Mouse (Mus musculus): ENCODE data around the gene Gm9736. TPM values are rescaled to one million over a fixed set of nuclear protein-coding genes. Genes with fewer than 3 reads are reported as not detected.
"Not testable (repeated sequence)": the region's sequence is repeated elsewhere in the genome, so short reads cannot be mapped to it uniquely, and the experiment has no call there.

Gm9736 gene
- polyA plus RNA-seq, 1 experiment, result not detected

DNA sequence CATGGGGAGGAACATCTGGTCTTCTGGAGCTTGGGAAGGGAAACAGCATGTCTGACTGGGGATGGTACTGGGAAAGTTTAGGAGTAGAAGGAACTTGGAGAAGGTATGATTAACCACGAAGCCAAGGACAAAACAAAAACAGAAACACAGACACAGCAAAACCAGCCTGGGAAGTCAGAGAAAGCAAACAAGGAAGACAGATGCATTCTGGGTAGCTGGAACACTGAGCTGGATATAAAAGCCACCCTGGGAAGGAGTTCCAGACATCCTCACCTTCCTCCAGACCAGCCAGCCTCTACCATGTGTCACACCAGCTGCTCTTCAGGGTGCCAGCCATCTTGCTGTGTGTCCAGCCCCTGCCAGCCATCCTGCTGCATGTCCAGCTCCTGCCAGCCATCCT, 35.6 kb downstream of the Gm9736 start, which contains the start of gene Gm10142:
Gene Gm10142 (plus strand): TSS at position 301 of the 400 bp plus-strand sequence.
- WGBS, result 91% methylated on average over 1 of the region's 1 CpGs
- H3K36me3 ChIP-seq (ENCODE audit: control insufficient read depth, insufficient read depth, low read length), result no peaks in the 10 kb centered on the region
- no peak within 1 kb of the TSS for H3K4me3 ChIP-seq (ENCODE audit: control insufficient read depth, insufficient read depth, low read length)
- DNase-seq, result no peak
- no peaks in the 10 kb centered on the region for H3K27me3 ChIP-seq (ENCODE audit: control insufficient read depth, insufficient read depth, low read length)
- no peaks in the 10 kb centered on the region for H3K4me1 ChIP-seq (replicated peaks; ENCODE audit: control insufficient read depth, insufficient read depth, low read length)
- TF ChIP-seq CTCF (IDR thresholded peaks at IDR 0.05; ENCODE audit: borderline replicate concordance, control insufficient read depth, extremely low read depth, insufficient read depth, low read length, poor library complexity) (no peak), POLR2A (IDR thresholded peaks at IDR 0.05; ENCODE audit: control insufficient read depth, extremely low read depth, insufficient read depth, low read length, poor library complexity) (no peak)
- H3K27ac ChIP-seq (ENCODE audit: control insufficient read depth, insufficient read depth, low read length), result no peak within 1 kb of the TSS

DNA sequence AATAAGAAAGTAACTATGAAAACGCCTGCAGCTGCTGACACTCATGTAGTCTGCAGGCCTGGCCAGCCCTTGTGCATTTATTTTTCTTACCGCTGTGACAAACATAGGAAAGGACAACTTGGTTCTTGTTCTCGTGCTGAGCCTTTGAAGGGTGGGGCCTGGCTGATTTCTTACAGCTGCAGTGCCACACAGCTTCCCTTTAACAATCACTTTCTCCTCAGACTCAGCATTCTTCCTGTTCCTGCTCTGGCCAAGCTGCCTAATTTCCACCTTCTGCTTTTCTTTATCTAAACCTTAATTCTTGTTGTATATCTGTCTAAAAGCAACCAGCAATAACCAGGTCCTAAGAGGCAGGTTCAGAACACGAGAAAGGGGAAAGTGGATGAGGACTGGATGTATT, 37.4 kb downstream of the Gm9736 start:
- no peak overlapping the region for H3K4me3 ChIP-seq (ENCODE audit: control insufficient read depth, insufficient read depth, low read length)
- no peak for DNase-seq
- 21% methylated on average over 4 of the region's 4 CpGs for WGBS
- H3K27me3 ChIP-seq (ENCODE audit: control insufficient read depth, insufficient read depth, low read length), result no peaks in the 10 kb centered on the region
- no peak overlapping the region for H3K27ac ChIP-seq (ENCODE audit: control insufficient read depth, insufficient read depth, low read length)
- H3K4me1 ChIP-seq (replicated peaks; ENCODE audit: control insufficient read depth, insufficient read depth, low read length), result no peaks in the 10 kb centered on the region
- no peak for TF ChIP-seq POLR2A (IDR thresholded peaks at IDR 0.05; ENCODE audit: control insufficient read depth, extremely low read depth, insufficient read depth, low read length, poor library complexity)
- TF ChIP-seq CTCF (IDR thresholded peaks at IDR 0.05; ENCODE audit: borderline replicate concordance, control insufficient read depth, extremely low read depth, insufficient read depth, low read length, poor library complexity), result no peak
- no peaks in the 10 kb centered on the region for H3K36me3 ChIP-seq (ENCODE audit: control insufficient read depth, insufficient read depth, low read length)

DNA sequence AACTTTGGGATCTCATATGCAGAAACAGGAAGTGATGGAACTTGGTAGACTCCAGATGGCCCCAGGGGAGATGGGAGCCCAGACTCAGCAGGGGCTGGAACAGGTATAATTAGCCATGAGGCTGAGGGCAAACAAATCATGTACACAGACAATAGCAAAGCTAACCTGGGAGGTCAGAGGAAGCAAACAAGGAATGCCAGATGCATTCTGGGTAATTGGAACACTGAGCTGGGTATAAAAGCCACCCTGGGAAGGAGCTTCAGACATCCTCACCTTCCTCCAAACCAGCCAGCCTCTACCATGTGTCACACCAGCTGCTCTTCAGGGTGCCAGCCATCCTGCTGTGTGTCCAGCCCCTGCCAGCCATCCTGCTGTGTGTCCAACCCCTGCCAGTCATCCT, 40.0 kb downstream of the Gm9736 start, which contains the start of gene Gm10024:
Gene Gm10024 (plus strand): TSS at position 301 of the 400 bp plus-strand sequence.
- not testable (repeated sequence) for H3K27ac ChIP-seq (ENCODE audit: control insufficient read depth, insufficient read depth, low read length); H3K27me3 ChIP-seq (ENCODE audit: control insufficient read depth, insufficient read depth, low read length); H3K36me3 ChIP-seq (ENCODE audit: control insufficient read depth, insufficient read depth, low read length); H3K4me3 ChIP-seq (ENCODE audit: control insufficient read depth, insufficient read depth, low read length); DNase-seq; H3K4me1 ChIP-seq (replicated peaks; ENCODE audit: control insufficient read depth, insufficient read depth, low read length)

DNA sequence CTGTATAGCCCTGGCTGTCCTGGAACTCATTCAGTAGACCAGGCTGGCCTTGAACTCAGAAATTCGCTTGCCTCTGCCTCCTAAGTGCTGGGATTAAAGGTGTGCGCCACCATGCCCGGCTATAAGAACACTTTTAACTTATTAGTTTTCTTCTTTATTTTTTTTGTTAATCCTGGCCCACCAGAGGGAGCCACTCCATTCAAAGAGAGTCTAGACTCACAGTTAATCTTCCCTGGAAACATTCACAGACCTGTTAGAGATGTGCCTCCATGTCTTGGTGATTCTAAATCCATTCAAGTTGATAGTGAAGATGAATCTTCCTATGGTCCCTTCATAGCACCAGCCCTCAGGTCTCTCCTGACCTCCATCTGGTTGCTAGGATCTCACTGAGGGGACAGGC, 41.3 kb downstream of the Gm9736 start:
- DNase-seq, result no peak
- WGBS, result 85% methylated on average over 3 of the region's 3 CpGs
- Histone ChIP-seq H3K36me3 (ENCODE audit: control insufficient read depth, insufficient read depth, low read length) (no peaks in the 10 kb centered on the region), H3K4me3 (ENCODE audit: control insufficient read depth, insufficient read depth, low read length) (no peak overlapping the region), H3K4me1 (replicated peaks; ENCODE audit: control insufficient read depth, insufficient read depth, low read length) (no peaks in the 10 kb centered on the region), H3K27ac (ENCODE audit: control insufficient read depth, insufficient read depth, low read length) (no peak overlapping the region), H3K27me3 (ENCODE audit: control insufficient read depth, insufficient read depth, low read length) (no peaks in the 10 kb centered on the region)
- TF ChIP-seq POLR2A (IDR thresholded peaks at IDR 0.05; ENCODE audit: control insufficient read depth, extremely low read depth, insufficient read depth, low read length, poor library complexity) (no peak), CTCF (IDR thresholded peaks at IDR 0.05; ENCODE audit: borderline replicate concordance, control insufficient read depth, extremely low read depth, insufficient read depth, low read length, poor library complexity) (no peak)

DNA sequence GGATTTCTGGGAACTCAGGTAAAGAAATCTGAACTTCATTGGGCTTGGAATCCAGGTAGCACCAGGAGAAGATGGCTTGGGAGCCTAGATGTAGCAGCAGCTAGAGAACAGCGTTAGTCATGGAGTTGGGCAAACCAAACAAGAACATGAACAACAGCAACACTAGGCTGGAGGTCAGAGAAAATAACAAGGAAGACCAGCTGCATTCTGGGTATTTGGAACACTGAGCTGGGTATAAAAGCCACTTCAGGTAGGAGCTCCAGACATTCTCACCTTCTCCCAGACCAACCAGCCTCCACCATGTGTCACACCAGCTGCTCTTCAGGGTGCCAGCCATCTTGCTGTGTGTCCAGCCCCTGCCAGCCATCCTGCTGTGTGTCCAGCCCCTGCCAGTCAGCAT, 44.8 kb downstream of the Gm9736 start, which contains the start of gene Gm10272:
Gene Gm10272 (plus strand): TSS at position 301 of the 400 bp plus-strand sequence.
- Histone ChIP-seq H3K36me3 (ENCODE audit: control insufficient read depth, insufficient read depth, low read length) (no peaks in the 10 kb centered on the region), H3K27ac (ENCODE audit: control insufficient read depth, insufficient read depth, low read length) (no peak within 1 kb of the TSS), H3K4me1 (replicated peaks; ENCODE audit: control insufficient read depth, insufficient read depth, low read length) (no peaks in the 10 kb centered on the region), H3K27me3 (ENCODE audit: control insufficient read depth, insufficient read depth, low read length) (no peaks in the 10 kb centered on the region), H3K4me3 (ENCODE audit: control insufficient read depth, insufficient read depth, low read length) (no peak within 1 kb of the TSS)
- no peak for DNase-seq
- TF ChIP-seq CTCF (IDR thresholded peaks at IDR 0.05; ENCODE audit: borderline replicate concordance, control insufficient read depth, extremely low read depth, insufficient read depth, low read length, poor library complexity), result no peak
- WGBS, result 100% methylated on average over 1 of the region's 1 CpGs

Other genes starting within 250 kb of the Gm9736 start
- 49.1 and 52.4 TPM in 2 replicates for gene Fam207a, start 235.6 kb downstream of the Gm9736 start, polyA plus RNA-seq (2012; rRNA removed)
- gene Itgb2, start 221.1 kb downstream of the Gm9736 start, polyA plus RNA-seq (2012; rRNA removed), result 304 and 334 TPM in 2 replicates
- 103 and 129 TPM in 2 replicates for gene Pttg1ip, start 169.6 kb downstream of the Gm9736 start, polyA plus RNA-seq (2012; rRNA removed)
- 236 and 248 TPM in 2 replicates for gene Sumo3, start 145.3 kb downstream of the Gm9736 start, polyA plus RNA-seq (2012; rRNA removed)
- gene Gm49325, start 145.2 kb downstream of the Gm9736 start, polyA plus RNA-seq (2012; rRNA removed), result not detected in 2 replicates
- 52.0 and 52.6 TPM in 2 replicates for gene Ube2g2, start 129.1 kb downstream of the Gm9736 start, polyA plus RNA-seq (2012; rRNA removed)
- gene Tspear, start 64.8 kb downstream of the Gm9736 start, polyA plus RNA-seq (2012; rRNA removed), result 0.97 and 1.3 TPM in 2 replicates
- gene Gm19402, start 60.6 kb downstream of the Gm9736 start, polyA plus RNA-seq (2012; rRNA removed), result not detected in 2 replicates
- gene Gm9508, start 54.1 kb downstream of the Gm9736 start, polyA plus RNA-seq (2012; rRNA removed), result not detected in 2 replicates
- not detected in 2 replicates for gene Gm10272, start 44.7 kb downstream of the Gm9736 start, polyA plus RNA-seq (2012; rRNA removed)
- not detected in 2 replicates for gene Gm10024, start 39.9 kb downstream of the Gm9736 start, polyA plus RNA-seq (2012; rRNA removed)
- not detected in 2 replicates for gene Gm10142, start 35.5 kb downstream of the Gm9736 start, polyA plus RNA-seq (2012; rRNA removed)
- gene Krtap12-1, start 30.8 kb downstream of the Gm9736 start, polyA plus RNA-seq (2012; rRNA removed), result 0.23 TPM in 1 of 2 replicates, not detected in the other
- not detected in 2 replicates for gene Gm10100, start 24.9 kb downstream of the Gm9736 start, polyA plus RNA-seq (2012; rRNA removed)
- gene Gm18596, start 8.7 kb downstream of the Gm9736 start, polyA plus RNA-seq (2012; rRNA removed), result not detected in 2 replicates
- gene Gm3233, start 8.3 kb upstream of the Gm9736 start, polyA plus RNA-seq (2012; rRNA removed), result not detected in 2 replicates
- not detected in 2 replicates for gene Gm3238, start 20.0 kb upstream of the Gm9736 start, polyA plus RNA-seq (2012; rRNA removed)
- gene Gm7138, start 25.6 kb upstream of the Gm9736 start, polyA plus RNA-seq (2012; rRNA removed), result not detected in 2 replicates
- not detected in 2 replicates for gene Gm3250, start 31.2 kb upstream of the Gm9736 start, polyA plus RNA-seq (2012; rRNA removed)
- not detected in 2 replicates for gene Gm7137, start 36.8 kb upstream of the Gm9736 start, polyA plus RNA-seq (2012; rRNA removed)
- not detected in 2 replicates for gene Gm9639, start 43.7 kb upstream of the Gm9736 start, polyA plus RNA-seq (2012; rRNA removed)
- not detected in 2 replicates for gene Gm19668, start 47.8 kb upstream of the Gm9736 start, polyA plus RNA-seq (2012; rRNA removed)
- not detected in 2 replicates for gene Gm9507, start 60.5 kb upstream of the Gm9736 start, polyA plus RNA-seq (2012; rRNA removed)
- not detected in 2 replicates for gene Gm2696, start 63.3 kb upstream of the Gm9736 start, polyA plus RNA-seq (2012; rRNA removed)
- not detected in 2 replicates for gene Krtap10-4, start 75.7 kb upstream of the Gm9736 start, polyA plus RNA-seq (2012; rRNA removed)
- 0.12 TPM in 1 of 2 replicates, not detected in the other for gene Krtap10-10, start 84.6 kb upstream of the Gm9736 start, polyA plus RNA-seq (2012; rRNA removed)
- 0.36 TPM in 1 of 2 replicates, not detected in the other for gene Gm36176, start 95.4 kb upstream of the Gm9736 start, polyA plus RNA-seq (2012; rRNA removed)
- gene Gm10318, start 101.5 kb upstream of the Gm9736 start, polyA plus RNA-seq (2012; rRNA removed), result not detected in 2 replicates
- 0.24 and 0.27 TPM in 2 replicates for gene Gm3285, start 110.6 kb upstream of the Gm9736 start, polyA plus RNA-seq (2012; rRNA removed)
- gene Lrrc3, start 151.2 kb upstream of the Gm9736 start, polyA plus RNA-seq (2012; rRNA removed), result 1.1 and 1.9 TPM in 2 replicates
- gene Trpm2, start 219.2 kb upstream of the Gm9736 start, polyA plus RNA-seq (2012; rRNA removed), result 16.4 and 21.0 TPM in 2 replicates
- 39.0 and 49.5 TPM in 2 replicates for gene 1810043G02Rik, start 227.2 kb upstream of the Gm9736 start, polyA plus RNA-seq (2012; rRNA removed)

All from thymus, adult 2 months (tissue).